Mouse (Mus musculus) heart, postnatal 36 days (tissue): ENCODE measurements around the gene Zc3h12b. TPM values are rescaled to one million over a fixed set of nuclear protein-coding genes. Genes with fewer than 3 reads are reported as not detected.

Experiments
- DNase-seq, 2 experiments: peaks; one replicate each; pipeline ENCODE4 v3.0.0; 2021 to 2022
- intact Hi-C: fragments of 180-260 bp; cut with DNase I; formaldehyde crosslinking; loops from one replicate; pipeline ENCODE4 v1.15.1; 2025
- total RNA-seq, 2 experiments: library from RNA; stranded (reverse); gene quantifications; 2 replicates each; pipeline ENCODE4 v1.2.3; 2021

Zc3h12b gene
- total RNA-seq: under 1 TPM; 0.46 to 0.69 TPM

DNA sequence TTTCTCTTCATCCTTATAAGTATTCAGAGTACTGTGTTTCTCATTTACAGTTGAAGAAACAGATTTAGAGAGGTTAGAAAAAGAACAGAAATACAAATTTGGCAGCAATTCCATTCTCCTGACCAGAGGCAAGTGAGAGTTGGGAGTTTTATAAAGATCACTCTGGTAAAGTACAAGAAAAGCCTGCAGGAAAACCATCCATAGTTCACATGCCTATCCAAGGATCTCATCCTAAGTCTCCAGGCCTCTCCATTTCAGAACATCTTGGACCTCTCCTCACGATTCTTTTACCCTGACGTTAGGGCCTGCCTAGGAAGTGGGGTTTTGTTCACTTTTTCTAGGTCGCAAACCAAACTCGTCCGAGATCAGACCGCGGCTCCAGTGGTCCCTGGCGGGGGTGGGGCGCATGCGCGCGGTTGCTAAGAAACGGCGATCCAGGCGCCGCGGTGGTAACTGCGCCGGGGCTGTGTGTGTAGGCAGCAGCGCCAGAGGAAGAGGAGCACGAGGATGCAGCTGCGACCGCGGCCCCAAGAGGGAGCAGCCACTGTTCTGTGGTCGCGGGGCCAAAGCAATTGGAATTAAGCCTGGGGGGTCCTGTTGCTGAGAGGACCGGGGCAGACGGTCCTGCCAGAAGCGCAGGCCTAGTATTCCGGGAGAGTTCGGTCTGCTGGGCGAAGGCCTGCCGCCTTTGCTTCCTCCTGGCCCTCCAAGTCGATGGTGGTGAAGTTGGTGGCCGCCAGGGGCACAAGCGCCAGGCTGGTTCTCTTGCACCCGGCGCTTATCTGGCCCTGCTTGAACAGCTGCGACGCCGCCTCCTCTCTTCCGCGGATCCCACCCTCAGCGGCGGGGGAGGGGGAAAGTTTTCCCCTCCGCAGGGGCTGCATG is at the start of gene Zc3h12b:
Gene Zc3h12b, plus strand, starts transcription at position 452 of the 885 bp plus-strand sequence.
- intact Hi-C loops: no loop called here
- peak; percentile 42 to 50 for DNase-seq

DNA sequence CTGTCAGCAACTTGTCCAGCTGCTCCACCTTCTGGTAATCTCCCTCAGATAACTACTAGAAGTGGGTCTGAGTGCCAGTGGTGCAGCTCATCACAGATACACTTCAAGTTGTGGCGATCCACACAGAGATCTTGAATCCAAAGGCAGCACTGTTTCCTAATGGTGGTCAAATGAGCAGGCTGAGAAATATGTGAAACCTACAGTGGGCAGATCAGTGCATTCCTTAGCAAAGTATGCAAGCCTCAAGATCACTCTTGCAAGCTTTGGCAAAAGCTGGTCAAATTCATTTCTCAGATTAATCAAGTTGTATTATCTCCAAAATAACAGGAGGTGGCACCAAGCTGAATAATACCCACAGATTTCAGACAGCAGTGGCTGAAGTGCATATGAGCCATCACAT is 29.3 kb upstream of the Zc3h12b start:
- DNase-seq: no peak
- intact Hi-C loops: no loop called here

DNA sequence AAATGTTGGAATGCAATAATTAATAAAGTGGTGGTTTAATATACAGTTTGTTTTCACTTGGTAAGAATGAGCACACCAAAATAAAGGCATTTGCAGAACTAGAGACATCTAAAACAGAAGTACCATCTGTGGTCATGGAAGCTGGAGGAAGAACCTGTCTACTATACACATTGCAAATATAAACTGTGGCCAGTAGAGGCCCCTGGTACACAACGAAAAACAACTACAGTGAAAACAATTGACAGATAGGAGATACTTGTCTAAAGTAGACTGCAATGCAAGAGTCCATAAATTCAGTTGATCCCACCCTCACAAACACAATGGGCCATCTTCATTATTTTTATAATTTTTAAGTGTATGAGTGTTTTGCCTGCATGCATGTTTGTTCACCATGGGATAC is 24.4 kb upstream of the Zc3h12b start:
- no peak for DNase-seq
- intact Hi-C loops: no loop called here

DNA sequence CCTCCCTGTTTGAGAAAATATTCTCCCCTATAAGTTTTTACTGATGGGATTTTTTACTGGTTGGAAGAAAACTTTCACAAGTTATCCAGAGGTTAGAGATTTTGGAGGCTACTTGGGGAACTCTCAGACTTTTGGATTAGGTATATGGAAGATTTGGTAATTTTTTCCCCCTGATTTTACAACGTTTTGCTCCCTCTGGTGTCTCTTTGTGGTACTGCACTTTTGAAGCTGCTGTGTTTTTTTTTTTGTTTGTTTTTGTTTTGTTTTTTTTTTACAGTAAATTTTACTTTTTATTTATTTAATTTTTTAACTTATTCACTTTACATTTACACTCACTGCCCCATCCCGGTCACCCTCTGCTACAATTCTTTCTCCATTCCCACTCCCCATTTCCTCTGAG is 26.8 kb downstream of the Zc3h12b start:
- intact Hi-C loops: loop anchor here (5.0 to 10.0 kb wide), 2 partner anchors 363 to 871 kb away; no protein-coding TSS in a partner anchor
- DNase-seq: peak in 1 of 2 experiments; percentile 14

DNA sequence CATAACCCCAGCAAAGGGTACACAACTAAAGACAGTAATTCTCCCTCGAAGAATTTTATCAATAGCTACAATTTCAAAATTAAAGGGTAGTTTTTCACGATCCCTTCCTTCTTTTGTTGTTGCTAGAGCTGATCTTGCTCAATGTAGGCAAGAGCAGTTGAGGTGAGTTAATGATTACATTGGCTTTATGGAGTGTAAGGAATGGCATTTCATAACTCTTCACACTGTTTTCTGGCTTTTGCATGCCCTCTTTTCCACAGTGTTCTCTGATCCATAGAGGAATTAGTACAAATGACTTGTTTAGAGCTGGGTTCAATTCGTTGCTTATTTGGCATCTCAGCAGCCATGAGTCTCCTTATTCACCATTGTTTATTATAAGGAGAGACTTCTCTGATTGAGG is 84.4 kb downstream of the Zc3h12b start:
- DNase-seq: no peak
- intact Hi-C loops: no loop called here

DNA sequence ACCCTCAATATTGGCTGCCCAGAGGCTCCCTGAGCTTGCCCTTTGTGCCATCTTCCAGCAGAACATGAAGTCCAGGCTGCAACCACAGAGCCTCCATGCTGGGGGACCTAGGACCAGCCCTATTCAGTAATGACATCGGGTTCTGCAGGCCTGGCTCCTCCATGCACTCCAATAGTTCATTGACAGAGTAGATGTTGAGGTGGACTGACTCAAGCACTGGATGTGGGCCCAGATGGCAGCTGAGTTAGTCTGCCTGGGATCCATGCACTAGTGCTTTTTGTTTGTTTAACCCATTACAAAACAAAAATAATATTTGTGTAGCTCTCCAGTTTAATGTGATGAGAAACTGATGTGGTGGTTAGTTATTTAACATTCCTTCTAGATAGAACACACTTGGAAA is 90.3 kb downstream of the Zc3h12b start:
- DNase-seq: no peak
- intact Hi-C loops: no loop called here

GRCm38 (mm10) chrX:95852806-95853205 is 141.3 kb downstream of the Zc3h12b start:
- intact Hi-C loops: no loop called here
- DNase-seq: no peak

GRCm38 (mm10) chrX:95881111-95881510 is 169.6 kb downstream of the Zc3h12b start:
- DNase-seq: no peak
- intact Hi-C loops: no loop called here

GRCm38 (mm10) chrX:95902716-95903115 is 191.2 kb downstream of the Zc3h12b start:
- intact Hi-C loops: no loop called here
- DNase-seq: no peak

GRCm38 (mm10) chrX:95935481-95935880 is 224.0 kb downstream of the Zc3h12b start:
- intact Hi-C loops: no loop called here
- DNase-seq: no peak

- intact Hi-C loops: no loop called here
- no peak for DNase-seq
These were observed 234.0 kb downstream of the Zc3h12b start for GRCm38 (mm10) chrX:95945496-95945895.

GRCm38 (mm10) chrX:95948135-95948534 is 236.7 kb downstream of the Zc3h12b start:
- intact Hi-C loops: no loop called here
- DNase-seq: no peak

- intact Hi-C loops: no loop called here
- peak; percentile 7 to 17 for DNase-seq
These were observed 239.3 kb downstream of the Zc3h12b start for GRCm38 (mm10) chrX:95950776-95951175.

DNA sequence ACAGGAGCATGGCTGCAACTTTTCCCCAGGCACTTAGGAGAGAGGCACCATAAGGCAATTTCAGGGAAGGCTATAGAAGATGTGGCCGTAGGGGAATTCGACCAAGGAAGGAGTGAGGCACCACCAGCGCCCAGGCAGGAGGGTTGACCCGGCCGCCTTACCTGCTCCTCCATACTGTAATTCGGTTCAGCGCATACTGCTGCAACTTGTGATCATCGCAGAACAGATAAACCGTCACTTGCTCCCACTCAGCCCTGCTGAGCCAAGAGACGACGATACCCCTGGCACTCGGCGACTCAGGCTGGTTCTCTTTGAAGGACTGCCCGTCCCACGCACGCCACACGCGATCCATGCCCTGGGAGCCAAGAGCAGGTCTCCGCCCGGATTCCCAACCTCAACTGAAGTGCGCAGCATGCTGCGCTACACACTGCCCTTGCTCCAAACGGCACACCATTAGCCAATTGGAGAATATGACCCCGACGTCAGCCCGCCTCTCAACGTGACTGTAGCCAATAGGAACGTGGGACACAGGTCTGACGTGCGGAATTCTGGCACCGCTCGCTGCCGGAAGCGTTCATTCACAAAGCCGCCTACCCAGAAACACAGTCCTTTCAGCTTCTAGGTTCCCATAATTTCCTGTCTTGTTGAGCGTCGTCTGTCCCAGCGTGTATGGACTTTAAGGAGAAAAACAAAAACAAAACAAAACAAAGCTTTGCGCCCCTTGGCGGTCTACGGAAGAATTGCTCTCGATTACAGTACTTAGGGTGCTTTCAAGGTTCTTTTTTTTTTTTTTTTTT is 245.2 kb downstream of the Zc3h12b start, which contains the start of gene Las1l:
Gene Las1l, minus strand, starts transcription at position 466 of the 797 bp plus-strand sequence.
- intact Hi-C loops: loop anchor here (2.0 to 5.0 kb wide), 2 partner anchors 222 to 929 kb away; partner anchors contain the start of gene Spin4
- peak; percentile 83 to 85 for DNase-seq

GRCm38 (mm10) chrX:95957461-95957860 is 246.0 kb downstream of the Zc3h12b start:
- DNase-seq: peak; percentile 4 to 10
- intact Hi-C loops: loop anchor here (2.0 to 5.0 kb wide), 2 partner anchors 221 to 930 kb away; partner anchors contain the start of gene Spin4

- no peak for DNase-seq
These were observed 251.9 kb downstream of the Zc3h12b start for GRCm38 (mm10) chrX:95963366-95963765.

DNA sequence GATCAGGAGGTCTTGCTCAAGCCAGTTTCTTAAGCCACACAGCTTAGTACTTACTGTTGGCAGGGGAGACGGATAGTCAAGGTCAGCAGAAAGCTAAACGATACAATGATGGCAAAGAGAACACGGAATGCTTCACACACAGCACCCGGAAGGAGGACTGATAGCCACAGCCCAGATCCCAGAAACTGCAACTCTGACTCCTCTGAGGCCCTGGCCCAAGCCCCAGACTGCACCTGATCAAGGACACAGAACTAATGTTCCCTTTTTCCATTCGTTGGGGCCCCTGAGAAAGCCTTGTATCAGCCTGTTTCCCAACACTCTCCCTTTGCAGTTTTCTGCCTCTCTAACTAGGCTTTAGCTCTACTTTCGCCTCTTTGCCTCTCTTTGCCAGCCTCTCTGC is 253.6 kb downstream of the Zc3h12b start:
- no peak for DNase-seq
- intact Hi-C loops: no loop called here

More at GRCm38 (mm10) chrX:95963366-95963765, 251.9 kb downstream of the Zc3h12b start:
- intact Hi-C loops: no loop called here

- peak; percentile 5 to 20 for DNase-seq
- intact Hi-C loops: no loop called here
These were observed 256.5 kb downstream of the Zc3h12b start for GRCm38 (mm10) chrX:95967847-95968593.

GRCm38 (mm10) chrX:95968594-95968965 is 257.1 kb downstream of the Zc3h12b start:
- peak; percentile 31 to 49 for DNase-seq
- intact Hi-C loops: no loop called here

- intact Hi-C loops: no loop called here
- DNase-seq: no peak
These were observed 257.6 kb downstream of the Zc3h12b start for GRCm38 (mm10) chrX:95969116-95969515.
